Mouse (Mus musculus) hindbrain, embryonic 12.5 days (tissue): ENCODE data around the gene Atrnl1. TPM values are rescaled to one million over a fixed set of nuclear protein-coding genes. Genes with fewer than 3 reads are reported as not detected.
A peak's percentile ranks its signal among the peaks of the same experiment; 100 is the strongest.

Experiments used
- ATAC-seq: fragments of 200-750 bp; cut with Nextera tagmentation; 2 replicates; pipeline ENCODE4 v1.8.0; 2017; ENCODE audit warnings: moderate TSS enrichment; ENCODE audit not compliant: low FRiP score
- H3K27ac ChIP-seq: fragments of 300-500 bp; sonication (generic); 2 replicates; pipeline ENCODE4 v1.5.1; 2016; ENCODE audit warnings: mild to moderate bottlenecking
- H3K27me3 ChIP-seq: fragments of 300-500 bp; sonication (generic); 2 replicates; pipeline ENCODE4 v1.6.1; 2016; ENCODE audit warnings: mild to moderate bottlenecking
- H3K36me3 ChIP-seq: fragments of 300-500 bp; sonication (generic); 2 replicates; pipeline ENCODE4 v1.6.1; 2016; ENCODE audit warnings: mild to moderate bottlenecking
- H3K4me1 ChIP-seq: fragments of 300-500 bp; sonication (generic); 2 replicates; pipeline ENCODE4 v1.6.1; 2016
- H3K4me2 ChIP-seq: fragments of 300-500 bp; sonication (generic); replicated peaks from 2 replicates; pipeline ENCODE4 v1.6.1; 2016; ENCODE audit warnings: mild to moderate bottlenecking
- H3K4me3 ChIP-seq: fragments of 300-500 bp; sonication (generic); 2 replicates; pipeline ENCODE4 v1.5.1; 2016; ENCODE audit warnings: mild to moderate bottlenecking
- H3K9ac ChIP-seq: fragments of 300-500 bp; sonication (generic); 2 replicates; pipeline ENCODE4 v1.6.1; 2016; ENCODE audit warnings: mild to moderate bottlenecking, moderate library complexity
- H3K9me3 ChIP-seq: fragments of 300-500 bp; sonication (generic); replicated peaks from 2 replicates; pipeline ENCODE4 v1.6.1; 2016; ENCODE audit warnings: mild to moderate bottlenecking
- WGBS: fragments of 180-500 bp; shearing (Covaris S2); methylation state at CpG from one replicate; pipeline ENCODE4 v1.1.7; 2016; 5-methylcytosine and 5-hydroxymethylcytosine counted together
- microRNA-seq: library from miRNA; unstranded; fragments of <30 nt; microRNA quantifications from one replicate; pipeline ENCODE4, GENCODE M21; 2017
- polyA plus RNA-seq: library from polyadenylated mRNA; unstranded; fragments of >200 nt; fragmentation: Nextera tagmentation; extraction: Ambion mirVana; gene quantifications from 2 replicates; pipeline ENCODE4 v1.2.1, GENCODE M21; 2016

Atrnl1 gene
- polyA plus RNA-seq, 1 experiment from 2014 or later: 12.4 TPM

DNA sequence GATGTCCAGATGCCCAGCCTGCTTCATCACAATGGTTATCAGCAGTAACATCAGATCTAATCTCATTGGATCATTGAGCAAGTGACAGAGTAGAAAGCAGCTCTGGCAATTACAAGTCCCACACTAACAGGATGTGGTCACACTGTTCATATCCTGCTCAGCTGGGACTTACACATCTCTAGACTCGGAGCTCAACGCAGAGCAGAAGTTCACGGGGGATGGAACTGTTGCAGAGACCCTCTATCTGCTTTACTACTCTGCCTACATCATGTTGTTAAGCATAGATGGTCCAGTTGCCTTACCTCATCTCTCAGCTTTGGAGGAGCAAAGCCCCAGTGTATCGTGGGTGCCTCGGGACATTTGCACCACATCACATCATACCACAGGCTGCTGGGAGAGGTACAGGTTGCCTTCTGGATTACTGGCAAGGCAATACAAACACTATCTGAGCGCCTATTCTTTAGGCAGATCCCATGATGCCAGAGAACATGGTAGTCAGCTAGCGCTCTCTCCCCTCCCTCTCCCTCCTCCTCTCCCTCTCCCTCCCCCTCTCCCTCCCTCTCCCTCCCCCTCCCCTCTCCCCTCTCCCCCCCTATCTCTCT is 533.1 kb downstream of the Atrnl1 start:
- H3K4me1 ChIP-seq: 0 out of 2 replicates have a peak, but pooled peaks cover 6% of the 10 kb centered on the region
- H3K27me3 ChIP-seq: no peaks in the 10 kb centered on the region
- 95% methylated on average over 7 of the region's 7 CpGs for WGBS
- H3K4me2 ChIP-seq: no peak overlapping the region
- ATAC-seq: no peak
- H3K4me3 ChIP-seq: no peak overlapping the region
- no peak overlapping the region for H3K9ac ChIP-seq
- no peak overlapping the region for H3K27ac ChIP-seq
- no peaks in the 10 kb centered on the region for H3K9me3 ChIP-seq
- no peaks in the 10 kb centered on the region for H3K36me3 ChIP-seq

DNA sequence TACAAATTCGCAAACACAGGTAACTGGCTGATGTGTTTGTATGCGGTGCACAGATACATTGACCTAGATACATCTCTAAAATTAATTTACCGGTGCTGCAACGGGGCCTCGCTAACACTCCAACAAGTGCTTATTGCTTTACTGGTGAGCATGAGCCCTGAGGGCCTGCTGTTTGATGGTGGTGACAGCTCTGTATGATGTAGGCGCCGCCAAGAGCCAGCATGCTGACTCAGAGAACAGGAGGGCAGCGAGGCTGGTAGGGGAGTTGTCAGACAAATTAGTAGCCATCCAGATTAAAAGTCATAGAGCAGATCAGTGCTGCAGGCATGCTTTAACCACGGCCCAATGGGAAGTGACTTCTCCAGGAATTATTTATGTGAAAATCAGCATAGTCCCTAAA is 534.7 kb downstream of the Atrnl1 start:
- Histone ChIP-seq H3K27me3 (no peaks in the 10 kb centered on the region), H3K4me3 (no peak overlapping the region), H3K9me3 (no peaks in the 10 kb centered on the region), H3K27ac (no peak overlapping the region), H3K9ac (no peak overlapping the region), H3K36me3 (no peaks in the 10 kb centered on the region), H3K4me2 (no peak overlapping the region), H3K4me1 (0 out of 2 replicates have a peak, but pooled peaks cover 2% of the 10 kb centered on the region)
- no peak for ATAC-seq
- 61% methylated on average over 9 of the region's 9 CpGs for WGBS

DNA sequence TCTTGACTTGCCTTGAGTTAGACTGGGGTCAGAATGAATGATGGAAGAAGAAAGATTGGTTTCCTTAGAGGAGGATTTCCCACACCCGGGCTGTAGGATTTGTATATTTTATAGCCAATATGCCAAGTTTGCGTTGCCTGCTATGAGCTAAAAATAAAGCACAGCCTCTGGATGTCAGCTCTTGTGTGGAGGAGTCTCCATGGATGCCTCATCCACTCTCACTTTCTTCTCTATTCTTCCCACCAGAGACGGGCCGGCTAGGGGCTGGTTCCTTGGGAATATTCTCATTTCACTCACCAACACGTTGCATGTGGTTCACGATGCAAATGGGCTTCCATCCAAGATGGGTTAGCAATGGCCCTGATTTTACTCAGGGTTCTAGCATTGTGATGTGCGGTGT is 540.4 kb downstream of the Atrnl1 start:
- ATAC-seq: no peak
- H3K27me3 ChIP-seq: no peaks in the 10 kb centered on the region
- 92% methylated on average over 7 of the region's 7 CpGs for WGBS

DNA sequence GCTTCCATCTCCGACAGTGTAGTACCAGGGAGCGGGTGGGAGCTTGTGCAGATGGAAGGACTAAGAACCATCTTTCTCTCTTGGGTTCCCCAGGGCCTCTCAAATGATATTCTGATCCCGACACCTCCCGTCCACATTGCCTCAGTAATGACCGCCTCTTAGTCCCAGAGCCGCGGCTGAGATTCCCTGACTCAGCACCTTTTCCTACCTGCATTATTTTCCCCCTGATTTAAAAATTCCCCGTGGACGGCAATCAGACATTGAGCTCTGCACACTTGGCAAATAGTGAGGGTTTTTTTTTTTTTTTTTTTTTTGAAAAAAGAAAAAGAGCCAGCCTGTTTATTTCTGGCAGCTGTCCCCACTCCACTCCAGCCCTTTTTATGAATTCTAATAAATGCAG is 550.7 kb downstream of the Atrnl1 start:
- no peaks in the 10 kb centered on the region for H3K36me3 ChIP-seq
- no peak for ATAC-seq
- peaks cover 16% of the 10 kb centered on the region for H3K4me1 ChIP-seq
- H3K27ac ChIP-seq: no peak overlapping the region
- no peaks in the 10 kb centered on the region; the same call in 1 of the 2 replicates for H3K27me3 ChIP-seq
- H3K4me3 ChIP-seq: no peak overlapping the region
- WGBS: 78% methylated on average over 9 of the region's 9 CpGs
- H3K9ac ChIP-seq: no peak overlapping the region
- H3K9me3 ChIP-seq: no peaks in the 10 kb centered on the region
- no peak overlapping the region for H3K4me2 ChIP-seq

More for the DNA sequence above, 540.4 kb downstream of the Atrnl1 start:
- no peaks in the 10 kb centered on the region for H3K9me3 ChIP-seq
- no peak overlapping the region for H3K9ac ChIP-seq
- no peak overlapping the region for H3K4me2 ChIP-seq
- H3K27ac ChIP-seq: no peak overlapping the region
- H3K36me3 ChIP-seq: no peaks in the 10 kb centered on the region
- H3K4me3 ChIP-seq: no peak overlapping the region
- H3K4me1 ChIP-seq: no peaks in the 10 kb centered on the region

DNA sequence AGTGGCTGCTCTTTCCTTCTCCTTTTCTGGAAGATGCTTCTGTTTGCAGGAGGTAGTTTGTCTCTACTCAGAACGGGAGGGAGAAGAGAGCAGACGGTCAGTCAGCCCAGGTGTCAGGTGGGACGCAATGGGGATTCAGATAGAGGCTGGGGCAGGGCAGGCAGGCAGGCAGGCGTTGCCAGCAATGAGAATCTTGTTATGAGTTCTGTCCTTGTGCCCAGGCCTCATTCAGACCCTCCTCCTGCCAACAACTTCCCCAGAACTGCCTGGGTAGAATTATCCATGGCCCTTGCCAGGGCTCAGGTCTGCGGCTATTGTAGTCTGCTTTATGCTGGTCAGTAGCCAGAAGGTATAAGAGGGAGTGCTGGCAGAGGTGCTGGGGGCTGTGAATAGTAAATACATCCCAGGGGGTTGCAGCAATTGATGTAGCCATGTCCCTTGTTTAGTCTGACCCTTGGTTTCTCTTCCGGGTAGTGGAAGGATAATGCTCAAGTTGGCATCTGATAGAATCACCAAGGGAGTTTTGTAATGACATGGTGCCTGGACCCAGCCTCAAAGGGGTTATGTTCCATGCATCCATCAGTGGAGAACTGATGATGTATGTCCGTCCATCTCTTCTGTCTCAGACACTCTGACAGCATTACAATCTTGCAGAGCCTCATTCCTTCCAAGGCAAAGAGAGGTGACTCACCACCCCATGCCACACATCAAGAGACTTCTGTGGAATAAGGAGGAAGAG is 554.2 kb downstream of the Atrnl1 start:
- no peak overlapping the region for H3K4me3 ChIP-seq
- H3K36me3 ChIP-seq: no peaks in the 10 kb centered on the region
- no peaks in the 10 kb centered on the region for H3K9me3 ChIP-seq
- H3K4me1 ChIP-seq: peaks cover 23% of the 10 kb centered on the region
- 81% methylated on average over 7 of the region's 7 CpGs for WGBS
- no peak overlapping the region for H3K4me2 ChIP-seq
- H3K27me3 ChIP-seq: no peaks in the 10 kb centered on the region; the same call in 1 of the 2 replicates
- no peak overlapping the region for H3K9ac ChIP-seq
- ATAC-seq: no peak
- no peak overlapping the region for H3K27ac ChIP-seq

DNA sequence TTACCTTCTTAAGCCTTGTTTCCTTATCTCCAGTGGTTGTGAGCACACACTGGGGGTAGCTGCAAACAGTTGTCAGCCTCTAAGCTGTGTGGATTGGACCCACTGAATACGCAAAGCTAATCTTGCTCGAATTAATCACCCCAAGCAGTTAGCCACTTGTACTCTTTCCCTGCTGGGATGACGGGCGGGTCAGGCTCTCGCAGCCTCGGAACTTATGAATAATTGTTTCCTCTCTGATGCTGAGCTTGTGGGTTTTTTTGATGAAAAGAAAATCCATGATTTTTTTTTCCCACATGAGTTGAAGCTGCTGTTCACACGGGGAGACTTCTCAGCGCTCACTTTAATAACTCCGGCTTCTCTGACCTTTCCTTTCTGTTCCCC is 554.8 kb downstream of the Atrnl1 start:
- Histone ChIP-seq H3K27me3 (no peaks in the 10 kb centered on the region; the same call in 1 of the 2 replicates), H3K27ac (no peak overlapping the region), H3K9ac (no peak overlapping the region), H3K9me3 (no peaks in the 10 kb centered on the region), H3K4me3 (no peak overlapping the region), H3K4me2 (no peak overlapping the region), H3K4me1 (peaks cover 23% of the 10 kb centered on the region), H3K36me3 (no peaks in the 10 kb centered on the region)
- no peak for ATAC-seq
- WGBS: 33% methylated on average over 9 of the region's 9 CpGs

DNA sequence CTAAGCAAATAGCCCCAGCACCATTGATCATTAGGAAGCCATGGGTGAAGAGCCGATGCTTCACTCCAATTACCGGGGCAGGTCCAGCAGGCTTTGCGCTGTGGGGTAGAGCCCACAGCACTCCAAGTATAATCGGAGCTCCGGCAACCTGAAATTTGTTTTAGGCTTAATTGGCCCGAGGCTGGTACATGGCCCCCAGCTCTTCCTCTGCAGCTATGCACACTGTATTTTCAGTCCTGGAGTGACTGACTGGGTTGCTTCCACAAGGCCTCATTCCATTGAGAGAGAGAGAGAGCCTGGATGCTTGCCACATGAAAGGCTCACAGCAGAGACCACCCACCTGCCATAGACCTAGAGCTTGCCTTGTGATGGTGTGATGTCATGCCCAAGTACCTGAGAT is 555.3 kb downstream of the Atrnl1 start:
- Histone ChIP-seq H3K36me3 (no peaks in the 10 kb centered on the region), H3K4me3 (no peak overlapping the region), H3K4me1 (peaks cover 23% of the 10 kb centered on the region), H3K4me2 (no peak overlapping the region), H3K9ac (no peak overlapping the region), H3K9me3 (no peaks in the 10 kb centered on the region), H3K27me3 (no peaks in the 10 kb centered on the region; the same call in 1 of the 2 replicates), H3K27ac (peak overlapping the region; percentile 17; the same call in 1 of the 2 replicates)
- WGBS: 71% methylated on average over 6 of the region's 6 CpGs
- ATAC-seq: no peak

DNA sequence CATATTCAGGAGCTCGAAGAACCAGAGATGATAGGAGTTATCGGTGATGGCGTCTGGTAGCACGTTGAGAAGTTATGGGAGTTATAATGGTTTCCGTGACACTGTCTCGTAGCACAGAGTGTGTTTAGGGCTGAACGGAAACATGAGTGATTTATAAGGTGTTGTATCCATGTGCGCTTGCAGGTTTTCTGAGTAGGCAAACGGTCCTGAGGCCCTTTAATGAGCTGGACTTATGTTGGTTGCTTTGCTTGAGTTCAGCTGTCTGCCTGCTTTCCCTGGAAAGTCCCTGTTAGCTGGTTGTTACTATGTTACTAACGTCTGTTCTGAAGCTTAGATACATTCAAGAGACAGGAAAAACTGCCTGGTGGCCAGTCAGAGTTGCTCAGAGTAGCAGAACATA is 567.6 kb downstream of the Atrnl1 start:
- Histone ChIP-seq H3K27me3 (no peaks in the 10 kb centered on the region), H3K27ac (no peak overlapping the region), H3K4me1 (peaks cover 15% of the 10 kb centered on the region), H3K36me3 (no peaks in the 10 kb centered on the region), H3K4me2 (no peak overlapping the region), H3K4me3 (no peak overlapping the region), H3K9ac (no peak overlapping the region), H3K9me3 (no peaks in the 10 kb centered on the region)
- 89% methylated on average over 10 of the region's 10 CpGs for WGBS
- ATAC-seq: no peak

DNA sequence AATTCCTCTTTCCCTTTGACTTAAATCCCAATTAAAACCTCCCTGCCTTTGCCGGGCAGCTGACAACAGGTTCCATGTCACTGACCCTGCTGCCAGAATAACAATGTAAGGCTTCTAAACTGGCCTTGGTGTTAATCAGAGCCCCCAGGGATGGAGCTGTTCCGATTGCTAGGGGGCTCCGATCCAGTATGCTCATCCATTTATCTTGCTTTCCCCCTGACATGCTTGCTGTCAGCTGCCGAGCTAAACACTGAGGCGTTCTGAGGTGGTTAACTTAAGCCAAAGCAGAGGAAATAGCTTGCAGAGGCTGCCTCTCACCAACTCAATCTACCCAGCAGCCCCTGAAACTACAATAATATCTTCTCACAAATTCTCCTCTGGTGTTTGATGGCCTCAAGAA is 569.9 kb downstream of the Atrnl1 start:
- no peaks in the 10 kb centered on the region for H3K27me3 ChIP-seq
- H3K4me2 ChIP-seq: no peak overlapping the region
- H3K4me3 ChIP-seq: no peak overlapping the region
- H3K36me3 ChIP-seq: no peaks in the 10 kb centered on the region
- no peak overlapping the region for H3K9ac ChIP-seq
- under 1% methylated on average over 5 of the region's 5 CpGs for WGBS
- H3K9me3 ChIP-seq: no peaks in the 10 kb centered on the region
- ATAC-seq: no peak
- no peak overlapping the region for H3K27ac ChIP-seq
- peaks cover 15% of the 10 kb centered on the region for H3K4me1 ChIP-seq

Small RNA genes lying within 50 kb of the gene (microRNA-seq; reads per million reads assigned to microRNA genes)
- not detected for gene Mir5623

Other genes starting within 250 kb of the Atrnl1 start
- 15.9 and 18.9 TPM in 2 replicates for gene Trub1, start 158.1 kb upstream of the Atrnl1 start, polyA plus RNA-seq